Mouse (Mus musculus): ENCODE measurements around the gene Emd.

Emd gene

GRCm38 (mm10) chrX:74273422-74274322 lies 19.2 kb downstream of the Emd start:
- in situ Hi-C loops (cut with MboI, MseI), result loop anchor here (10.0 kb wide), 1 partner anchor 1359 kb away; the partner anchor contains the start of genes Cetn2 and Nsdhl

GRCm38 (mm10) chrX:74277916-74278315 lies 23.4 kb downstream of the Emd start:
- in situ Hi-C loops (cut with MboI, MseI), result loop anchor here (10.0 kb wide), 1 partner anchor 1363 kb away; the partner anchor contains the start of genes Cetn2 and Nsdhl

GRCm38 (mm10) chrX:74281041-74281731 lies 26.7 kb downstream of the Emd start:
- in situ Hi-C loops (cut with MboI, MseI), result no loop called here

- in situ Hi-C loops (cut with MboI, MseI), result no loop called here
Observed at GRCm38 (mm10) chrX:74281732-74282394, 27.4 kb downstream of the Emd start, which contains the start of the genes Taz and Dnase1l1. Gene Taz (plus strand): TSS chrX:74281912. Gene Dnase1l1 (minus strand): TSS chrX:74282337.

- in situ Hi-C loops (cut with MboI, MseI), result no loop called here
Observed at GRCm38 (mm10) chrX:74282395-74283091, 28.1 kb downstream of the Emd start.

GRCm38 (mm10) chrX:74283092-74283437 lies 28.6 kb downstream of the Emd start:
- in situ Hi-C loops (cut with MboI, MseI), result no loop called here

GRCm38 (mm10) chrX:74293431-74293830 lies 38.9 kb downstream of the Emd start:
- in situ Hi-C loops (cut with MboI, MseI), result no loop called here

- in situ Hi-C loops (cut with MboI, MseI), result no loop called here
Observed at GRCm38 (mm10) chrX:74296538-74297448, 42.3 kb downstream of the Emd start, which contains the start of gene Atp6ap1. Gene Atp6ap1 (plus strand): TSS chrX:74297097.

- in situ Hi-C loops (cut with MboI, MseI), result no loop called here
Observed at GRCm38 (mm10) chrX:74298348-74298747, 43.9 kb downstream of the Emd start.

GRCm38 (mm10) chrX:74299721-74300120 lies 45.2 kb downstream of the Emd start:
- in situ Hi-C loops (cut with MboI, MseI), result no loop called here

- in situ Hi-C loops (cut with MboI, MseI), result no loop called here
Observed at GRCm38 (mm10) chrX:74304867-74305700, 50.6 kb downstream of the Emd start, which contains the start of gene Gdi1. Gene Gdi1 (plus strand): TSS chrX:74304998.
